Mouse (Mus musculus) bone marrow, adult 2 months (tissue): ENCODE measurements around the gene Cx3cr1.
A peak's percentile ranks its signal among the peaks of the same experiment; 100 is the strongest.

ENCODE experiments used
- CTCF ChIP-seq: fragments of 200-500 bp; IDR thresholded peaks from 2 replicates; pipeline ENCODE4 v1.5.1; 2011; ENCODE audit warnings: low read length, control low read depth; ENCODE audit not compliant: control insufficient read depth, insufficient read depth
- POLR2A ChIP-seq: fragments of 200-500 bp; IDR thresholded peaks from 2 replicates; pipeline ENCODE4 v1.6.1; 2011; ENCODE audit warnings: low read depth, mild to moderate bottlenecking, control low read depth, low read length, borderline replicate concordance; ENCODE audit not compliant: control insufficient read depth

DNA sequence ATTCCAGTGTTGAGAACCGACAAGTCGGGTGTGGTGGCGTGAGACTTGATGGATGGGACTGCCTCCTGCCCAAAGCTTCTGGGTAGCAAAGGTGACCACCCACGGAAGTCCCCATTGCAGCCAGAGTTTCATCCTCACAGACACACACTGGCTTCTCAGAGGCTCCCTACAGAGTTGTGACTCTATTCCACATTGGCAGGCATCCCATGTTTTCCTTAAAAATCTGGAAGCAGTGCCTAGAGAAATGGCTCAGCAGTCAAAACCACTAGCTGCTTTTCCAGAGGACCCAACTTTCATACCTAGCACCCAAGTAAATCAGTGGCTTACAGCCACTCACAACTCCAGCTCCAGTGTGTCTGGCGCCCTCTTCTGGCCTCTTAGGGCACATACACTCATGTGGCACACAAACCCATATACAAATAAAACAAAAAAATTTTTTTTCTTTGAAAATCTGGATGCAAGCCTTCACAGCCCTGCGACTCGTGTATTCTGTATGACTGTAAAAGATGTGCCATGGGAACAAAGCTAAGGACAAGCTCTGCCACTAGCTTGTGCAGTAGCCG, 10.9 kb upstream of the Cx3cr1 start:
- TF ChIP-seq CTCF (peak; percentile 34; the same call in 1 of the 2 replicates), POLR2A (no peak)
